Mouse (Mus musculus): ENCODE measurements around the gene Tdrd3. TPM values are rescaled to one million over a fixed set of nuclear protein-coding genes. Genes with fewer than 3 reads are reported as not detected.

Tdrd3 gene
- total and polyA plus RNA-seq, 3 experiments, result 2.9 to 38.1 (median 30.5) TPM

GRCm38 (mm10) chr14:87422432-87422831, 6.0 kb downstream of the Tdrd3 start:
- ATAC-seq (ENCODE audit: extremely low read depth, insufficient number of reproducible peaks, low FRiP score, poor library complexity, severe bottlenecking), result no peak
- Histone ChIP-seq H3K27me3 (ENCODE audit: insufficient read depth, low read length) (no peaks in the 10 kb centered on the region), H3K4me1 (ENCODE audit: insufficient read depth, low read depth, low read length) (peaks cover 50% of the 10 kb centered on the region), H3K4me3 (ENCODE audit: low read depth, low read length) (no peak overlapping the region), H3K36me3 (replicated peaks) (peaks cover 29% of the 10 kb centered on the region), H3K9me3 (replicated peaks) (no peaks in the 10 kb centered on the region)
- DNase-seq (ENCODE audit: low spot score), result no peak
- no peak for TF ChIP-seq GATA1 (IDR thresholded peaks at IDR 0.05; ENCODE audit: borderline replicate concordance, low read length)
- TF ChIP-seq CTCF (IDR thresholded peaks at IDR 0.05; ENCODE audit: low read depth, low read length), result no peak
- TF ChIP-seq POLR2AphosphoS5 (IDR thresholded peaks at IDR 0.05; ENCODE audit: insufficient replicate concordance, low read depth, low read length), result no peak
- TF ChIP-seq GATA2 (IDR thresholded peaks at IDR 0.05; ENCODE audit: borderline replicate concordance, low read depth, low read length), result no peak
- no peak for TF ChIP-seq TAL1 (conservative IDR thresholded peaks at IDR 0.05; ENCODE audit: low read depth, low read length)

GRCm38 (mm10) chr14:87426297-87426922, 10.0 kb downstream of the Tdrd3 start:
- H3K4me3 ChIP-seq (ENCODE audit: low read depth, low read length), result peak overlapping the region; percentile 52; the same call in 1 of the 2 replicates
- no peaks in the 10 kb centered on the region for H3K9me3 ChIP-seq (replicated peaks)
- H3K27me3 ChIP-seq (ENCODE audit: insufficient read depth, low read length), result no peaks in the 10 kb centered on the region
- TF ChIP-seq TAL1 (conservative IDR thresholded peaks at IDR 0.05; ENCODE audit: low read depth, low read length), result peak; percentile 49; the same call in 1 of the 2 replicates
- no peak for TF ChIP-seq GATA1 (IDR thresholded peaks at IDR 0.05; ENCODE audit: borderline replicate concordance, low read length)
- ATAC-seq (ENCODE audit: extremely low read depth, insufficient number of reproducible peaks, low FRiP score, poor library complexity, severe bottlenecking) (peak; percentile 74), DNase-seq (ENCODE audit: low spot score) (peak; percentile 27)
- peaks cover 30% of the 10 kb centered on the region for H3K4me1 ChIP-seq (ENCODE audit: insufficient read depth, low read depth, low read length)
- peaks cover 20% of the 10 kb centered on the region for H3K36me3 ChIP-seq (replicated peaks)

- peaks cover 30% of the 10 kb centered on the region for H3K4me1 ChIP-seq (ENCODE audit: insufficient read depth, low read depth, low read length)
- DNase-seq (ENCODE audit: low spot score), result no peak
- ATAC-seq (ENCODE audit: extremely low read depth, insufficient number of reproducible peaks, low FRiP score, poor library complexity, severe bottlenecking), result no peak
- H3K4me3 ChIP-seq (ENCODE audit: low read depth, low read length), result no peak overlapping the region
- no peaks in the 10 kb centered on the region for H3K9me3 ChIP-seq (replicated peaks)
- peaks cover 20% of the 10 kb centered on the region for H3K36me3 ChIP-seq (replicated peaks)
- no peaks in the 10 kb centered on the region for H3K27me3 ChIP-seq (ENCODE audit: insufficient read depth, low read length)
- TF ChIP-seq GATA1 (IDR thresholded peaks at IDR 0.05; ENCODE audit: borderline replicate concordance, low read length) (no peak), GATA2 (IDR thresholded peaks at IDR 0.05; ENCODE audit: borderline replicate concordance, low read depth, low read length) (no peak), CTCF (IDR thresholded peaks at IDR 0.05; ENCODE audit: low read depth, low read length) (no peak), POLR2AphosphoS5 (IDR thresholded peaks at IDR 0.05; ENCODE audit: insufficient replicate concordance, low read depth, low read length) (no peak), TAL1 (conservative IDR thresholded peaks at IDR 0.05; ENCODE audit: low read depth, low read length) (no peak)
Observed at GRCm38 (mm10) chr14:87427032-87427431, 10.6 kb downstream of the Tdrd3 start.

- DNase-seq (ENCODE audit: low spot score) (no peak), ATAC-seq (ENCODE audit: extremely low read depth, insufficient number of reproducible peaks, low FRiP score, poor library complexity, severe bottlenecking) (peak; percentile 32; the same call in 1 of the 2 replicates)
- Histone ChIP-seq H3K9me3 (replicated peaks) (no peaks in the 10 kb centered on the region), H3K4me3 (ENCODE audit: low read depth, low read length) (no peak overlapping the region), H3K36me3 (replicated peaks) (peaks cover 16% of the 10 kb centered on the region), H3K27me3 (ENCODE audit: insufficient read depth, low read length) (no peaks in the 10 kb centered on the region), H3K4me1 (ENCODE audit: insufficient read depth, low read depth, low read length) (peaks cover 30% of the 10 kb centered on the region)
- TF ChIP-seq GATA2 (IDR thresholded peaks at IDR 0.05; ENCODE audit: borderline replicate concordance, low read depth, low read length) (no peak), TAL1 (conservative IDR thresholded peaks at IDR 0.05; ENCODE audit: low read depth, low read length) (no peak), POLR2AphosphoS5 (IDR thresholded peaks at IDR 0.05; ENCODE audit: insufficient replicate concordance, low read depth, low read length) (no peak), GATA1 (IDR thresholded peaks at IDR 0.05; ENCODE audit: borderline replicate concordance, low read length) (no peak), CTCF (IDR thresholded peaks at IDR 0.05; ENCODE audit: low read depth, low read length) (no peak)
Observed at GRCm38 (mm10) chr14:87427659-87428289, 11.3 kb downstream of the Tdrd3 start.

- no peak for TF ChIP-seq GATA1 (IDR thresholded peaks at IDR 0.05; ENCODE audit: borderline replicate concordance, low read length)
- TF ChIP-seq POLR2AphosphoS5 (IDR thresholded peaks at IDR 0.05; ENCODE audit: insufficient replicate concordance, low read depth, low read length), result no peak
- no peak for TF ChIP-seq TAL1 (conservative IDR thresholded peaks at IDR 0.05; ENCODE audit: low read depth, low read length)
- TF ChIP-seq CTCF (IDR thresholded peaks at IDR 0.05; ENCODE audit: low read depth, low read length), result no peak
- no peak for TF ChIP-seq GATA2 (IDR thresholded peaks at IDR 0.05; ENCODE audit: borderline replicate concordance, low read depth, low read length)
- H3K4me1 ChIP-seq (ENCODE audit: insufficient read depth, low read depth, low read length), result peaks cover 11% of the 10 kb centered on the region
Observed at GRCm38 (mm10) chr14:87433390-87433915, 17.0 kb downstream of the Tdrd3 start.

GRCm38 (mm10) chr14:87435382-87435781, 18.9 kb downstream of the Tdrd3 start:
- H3K36me3 ChIP-seq (replicated peaks), result peaks cover 20% of the 10 kb centered on the region
- ATAC-seq (ENCODE audit: extremely low read depth, insufficient number of reproducible peaks, low FRiP score, poor library complexity, severe bottlenecking) (no peak), DNase-seq (ENCODE audit: low spot score) (no peak)
- no peaks in the 10 kb centered on the region for H3K9me3 ChIP-seq (replicated peaks)
- no peak for TF ChIP-seq TAL1 (conservative IDR thresholded peaks at IDR 0.05; ENCODE audit: low read depth, low read length)
- no peak for TF ChIP-seq POLR2AphosphoS5 (IDR thresholded peaks at IDR 0.05; ENCODE audit: insufficient replicate concordance, low read depth, low read length)
- TF ChIP-seq GATA1 (IDR thresholded peaks at IDR 0.05; ENCODE audit: borderline replicate concordance, low read length), result no peak
- no peak for TF ChIP-seq CTCF (IDR thresholded peaks at IDR 0.05; ENCODE audit: low read depth, low read length)
- TF ChIP-seq GATA2 (IDR thresholded peaks at IDR 0.05; ENCODE audit: borderline replicate concordance, low read depth, low read length), result no peak
- no peaks in the 10 kb centered on the region for H3K27me3 ChIP-seq (ENCODE audit: insufficient read depth, low read length)
- no peak overlapping the region for H3K4me3 ChIP-seq (ENCODE audit: low read depth, low read length)
- H3K4me1 ChIP-seq (ENCODE audit: insufficient read depth, low read depth, low read length), result peaks cover 23% of the 10 kb centered on the region

More at GRCm38 (mm10) chr14:87433390-87433915, 17.0 kb downstream of the Tdrd3 start:
- Histone ChIP-seq H3K27me3 (ENCODE audit: insufficient read depth, low read length) (no peaks in the 10 kb centered on the region), H3K36me3 (replicated peaks) (peaks cover 19% of the 10 kb centered on the region), H3K9me3 (replicated peaks) (no peaks in the 10 kb centered on the region), H3K4me3 (ENCODE audit: low read depth, low read length) (no peak overlapping the region)
- DNase-seq (ENCODE audit: low spot score), result no peak
- no peak for ATAC-seq (ENCODE audit: extremely low read depth, insufficient number of reproducible peaks, low FRiP score, poor library complexity, severe bottlenecking)

Data from G1E (cell line).